Mouse (Mus musculus) liver, embryonic 15.5 days (tissue): ENCODE data around the gene Prdm1. TPM values are rescaled to one million over a fixed set of nuclear protein-coding genes. Genes with fewer than 3 reads are reported as not detected.

Experiments used
- ATAC-seq: fragments of 200-750 bp; cut with Nextera tagmentation; 2 replicates; pipeline ENCODE4 v1.8.0; 2017; ENCODE audit warnings: moderate number of reproducible peaks, mild to moderate bottlenecking, moderate library complexity; ENCODE audit not compliant: insufficient read depth
- H3K27ac ChIP-seq: fragments of 300-500 bp; sonication (generic); replicated peaks from 2 replicates; pipeline ENCODE4 v1.5.1; 2015; ENCODE audit warnings: mild to moderate bottlenecking, inconsistent platforms
- H3K27me3 ChIP-seq: fragments of 300-500 bp; sonication (generic); 2 replicates; pipeline ENCODE4 v1.6.1; 2015; ENCODE audit warnings: mild to moderate bottlenecking, inconsistent platforms
- H3K36me3 ChIP-seq: fragments of 300-500 bp; sonication (generic); replicated peaks from 2 replicates; pipeline ENCODE4 v1.6.1; 2015; ENCODE audit warnings: moderate library complexity, mild to moderate bottlenecking, inconsistent platforms
- H3K4me1 ChIP-seq: fragments of 300-500 bp; sonication (generic); replicated peaks from 2 replicates; pipeline ENCODE4 v1.6.1; 2015; ENCODE audit warnings: inconsistent platforms
- H3K4me2 ChIP-seq: fragments of 300-500 bp; sonication (generic); 2 replicates; pipeline ENCODE4 v1.6.1; 2015; ENCODE audit warnings: moderate library complexity, mild to moderate bottlenecking, inconsistent platforms
- H3K4me3 ChIP-seq: fragments of 300-500 bp; sonication (generic); replicated peaks from 2 replicates; pipeline ENCODE4 v1.5.1; 2015; ENCODE audit warnings: mild to moderate bottlenecking, inconsistent platforms
- H3K9ac ChIP-seq: fragments of 300-500 bp; sonication (generic); 2 replicates; pipeline ENCODE4 v1.6.1; 2015; ENCODE audit warnings: moderate library complexity, mild to moderate bottlenecking, inconsistent platforms
- H3K9me3 ChIP-seq: fragments of 300-500 bp; sonication (generic); replicated peaks from 2 replicates; pipeline ENCODE4 v1.6.1; 2016; ENCODE audit warnings: inconsistent platforms
- WGBS: fragments of 180-500 bp; shearing (Covaris S2); methylation state at CpG from one replicate; pipeline ENCODE4 v1.1.7; 2015; ENCODE audit warnings: mixed read lengths; ENCODE audit not compliant: insufficient replicate concordance; 5-methylcytosine and 5-hydroxymethylcytosine counted together
- polyA plus RNA-seq: library from polyadenylated mRNA; unstranded; fragments of >200 nt; fragmentation: Nextera tagmentation; extraction: Ambion mirVana; gene quantifications from 2 replicates; pipeline ENCODE4 v1.2.1, GENCODE M21; 2015

The Prdm1 gene
- polyA plus RNA-seq: 0.15 and 0.28 TPM in 2 replicates

DNA sequence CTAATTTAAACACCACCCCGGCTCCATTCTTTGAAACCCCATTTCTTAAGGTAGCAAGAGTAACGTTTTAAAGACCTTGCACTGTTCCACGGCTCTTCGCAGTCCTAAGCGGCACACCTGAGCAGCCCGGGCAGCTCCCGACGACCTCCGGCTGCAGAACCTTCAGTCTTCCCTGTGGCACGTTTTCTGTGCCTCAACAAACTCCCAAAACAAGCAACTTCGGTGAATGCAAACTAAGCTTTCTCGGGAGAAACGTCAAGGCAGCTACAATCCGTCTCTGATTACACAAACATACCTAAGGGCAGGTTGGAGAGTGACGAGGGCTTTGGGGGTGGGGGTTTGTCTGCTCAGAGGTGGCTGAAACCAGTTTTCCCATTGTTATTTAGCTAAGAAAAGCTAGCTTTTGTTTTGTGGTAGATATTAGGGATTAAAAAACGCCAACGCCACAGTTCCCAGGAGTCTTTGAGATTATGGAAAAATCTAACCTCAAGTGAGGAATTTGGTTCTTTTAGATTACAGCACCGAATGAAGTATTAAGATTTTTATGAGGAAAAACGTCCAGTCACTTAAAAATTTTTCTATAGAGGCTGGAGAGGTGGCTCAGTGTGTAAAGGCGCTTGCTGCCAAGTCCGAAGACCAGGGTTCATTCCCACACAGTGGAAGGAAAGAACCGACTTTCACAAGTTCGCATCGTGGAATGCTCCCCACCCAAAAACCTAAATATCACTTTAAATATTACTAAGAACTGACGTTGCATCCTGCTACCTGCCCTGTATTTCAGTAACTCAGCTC lies at the start of gene Prdm1:
TSS of gene Prdm1 (minus strand) at position 211 of the 792 bp plus-strand sequence.
- Histone ChIP-seq H3K27me3 (peaks cover 52% of the 10 kb centered on the region), H3K4me1 (peaks cover 29% of the 10 kb centered on the region), H3K36me3 (no peaks in the 10 kb centered on the region), H3K27ac (no peak within 1 kb of the TSS), H3K9ac (peak within 1 kb of the TSS; percentile 51), H3K9me3 (no peaks in the 10 kb centered on the region), H3K4me3 (peak within 1 kb of the TSS; percentile 69), H3K4me2 (peak within 1 kb of the TSS; percentile 94)
- WGBS: 7% methylated on average over 25 of the region's 25 CpGs
- no peak for ATAC-seq

DNA sequence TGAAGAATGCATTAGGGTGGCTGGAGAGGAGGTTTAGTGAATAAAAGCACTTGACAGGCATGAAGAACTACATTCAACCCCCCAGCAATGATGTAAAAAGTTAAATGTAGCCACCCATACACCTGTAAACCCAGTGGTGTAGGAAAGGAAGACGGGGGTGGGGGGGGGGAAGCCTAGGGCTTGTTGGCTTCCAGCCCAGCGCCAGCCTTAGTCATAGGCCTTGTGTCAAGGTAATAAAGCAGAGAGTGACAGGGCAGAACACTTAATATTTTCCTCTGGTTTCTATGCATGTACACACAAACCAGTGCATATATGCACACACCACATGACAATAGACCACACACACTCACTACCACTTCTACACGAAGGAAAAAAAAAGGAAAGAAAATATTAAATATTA lies 37.7 kb upstream of the Prdm1 start:
- no peaks in the 10 kb centered on the region for H3K9me3 ChIP-seq
- H3K4me1 ChIP-seq: no peaks in the 10 kb centered on the region
- H3K4me2 ChIP-seq: no peak overlapping the region
- no peak overlapping the region for H3K27ac ChIP-seq
- no peak overlapping the region for H3K4me3 ChIP-seq
- H3K27me3 ChIP-seq: no peaks in the 10 kb centered on the region
- 66% methylated on average over 3 of the region's 3 CpGs for WGBS
- no peaks in the 10 kb centered on the region for H3K36me3 ChIP-seq
- H3K9ac ChIP-seq: no peak overlapping the region
- ATAC-seq: no peak

DNA sequence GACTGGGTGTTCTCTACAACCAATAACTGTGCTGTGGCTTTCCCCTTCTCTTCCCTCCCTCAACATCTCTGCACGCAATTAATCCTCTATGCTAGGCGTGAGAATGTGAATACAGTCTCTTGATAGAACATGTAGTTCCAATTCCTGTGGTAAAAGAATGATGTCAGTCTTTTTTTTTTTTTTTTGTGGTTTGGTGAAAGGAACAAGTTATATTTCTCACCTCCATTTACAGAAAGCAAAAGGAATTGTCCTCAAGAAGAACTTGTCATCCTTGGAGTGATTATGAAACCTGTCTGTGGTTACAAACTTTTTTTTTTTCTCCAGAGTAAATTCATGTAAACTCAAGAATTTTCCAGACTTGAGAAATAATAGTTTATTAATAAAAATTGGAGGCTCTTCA lies 36.8 kb upstream of the Prdm1 start:
- Histone ChIP-seq H3K4me1 (no peaks in the 10 kb centered on the region), H3K27me3 (no peaks in the 10 kb centered on the region), H3K9me3 (no peaks in the 10 kb centered on the region), H3K4me2 (no peak overlapping the region), H3K27ac (no peak overlapping the region), H3K9ac (no peak overlapping the region), H3K4me3 (no peak overlapping the region), H3K36me3 (no peaks in the 10 kb centered on the region)
- 54% methylated on average over 2 of the region's 2 CpGs for WGBS
- no peak for ATAC-seq

DNA sequence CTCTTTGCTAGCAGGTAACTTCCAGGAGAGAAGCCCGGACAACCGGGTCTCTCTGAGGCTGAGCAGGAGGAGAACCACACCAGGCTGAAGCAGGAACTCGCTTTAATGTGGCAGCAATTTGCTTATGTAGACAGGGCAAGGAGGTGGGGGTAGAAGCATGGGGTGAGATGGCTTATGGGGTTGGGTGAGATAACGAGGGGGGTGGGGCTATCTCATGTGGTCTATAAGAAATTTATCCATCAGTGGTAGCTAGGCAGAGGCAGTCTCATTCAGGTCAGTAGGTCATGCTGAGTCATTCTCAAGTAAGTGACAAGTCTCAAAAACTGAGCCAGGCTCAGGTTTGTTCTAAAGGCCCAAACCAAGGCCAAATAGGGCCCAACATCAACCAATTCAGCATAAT lies 28.5 kb upstream of the Prdm1 start:
- WGBS: 67% methylated on average over 4 of the region's 4 CpGs
- no peak overlapping the region for H3K4me2 ChIP-seq
- no peaks in the 10 kb centered on the region for H3K36me3 ChIP-seq
- H3K4me1 ChIP-seq: peaks cover 6% of the 10 kb centered on the region
- peak; percentile 88 for ATAC-seq
- H3K9ac ChIP-seq: no peak overlapping the region
- H3K9me3 ChIP-seq: no peaks in the 10 kb centered on the region
- H3K4me3 ChIP-seq: no peak overlapping the region
- H3K27ac ChIP-seq: no peak overlapping the region
- H3K27me3 ChIP-seq: no peaks in the 10 kb centered on the region

DNA sequence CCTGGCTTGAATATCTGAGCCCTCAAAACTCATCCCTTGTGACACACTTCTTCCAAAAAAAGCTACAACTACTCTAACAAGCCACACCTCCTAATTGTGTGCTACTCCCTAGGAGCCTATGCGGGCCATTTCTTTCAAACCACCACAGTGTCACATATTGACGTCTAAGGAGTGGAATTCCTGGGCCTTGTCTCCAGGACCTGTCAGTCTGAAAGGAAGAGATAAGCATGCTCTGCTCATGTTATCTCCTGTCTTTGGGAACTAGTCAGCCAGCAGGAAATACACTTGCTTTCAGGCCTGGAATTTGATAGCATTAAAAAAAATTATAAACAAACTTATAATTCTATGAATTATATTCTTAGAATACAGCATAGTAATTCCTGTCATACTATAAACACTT lies 27.0 kb upstream of the Prdm1 start:
- no peak overlapping the region for H3K27ac ChIP-seq
- WGBS: 13% methylated on average over 2 of the region's 2 CpGs
- peak; percentile 64; the same call in 1 of the 2 replicates for ATAC-seq
- H3K36me3 ChIP-seq: no peaks in the 10 kb centered on the region
- H3K9me3 ChIP-seq: no peaks in the 10 kb centered on the region
- H3K9ac ChIP-seq: no peak overlapping the region
- H3K4me1 ChIP-seq: peaks cover 6% of the 10 kb centered on the region
- H3K4me3 ChIP-seq: no peak overlapping the region
- H3K27me3 ChIP-seq: no peaks in the 10 kb centered on the region
- H3K4me2 ChIP-seq: no peak overlapping the region; the same call in 1 of the 2 replicates

DNA sequence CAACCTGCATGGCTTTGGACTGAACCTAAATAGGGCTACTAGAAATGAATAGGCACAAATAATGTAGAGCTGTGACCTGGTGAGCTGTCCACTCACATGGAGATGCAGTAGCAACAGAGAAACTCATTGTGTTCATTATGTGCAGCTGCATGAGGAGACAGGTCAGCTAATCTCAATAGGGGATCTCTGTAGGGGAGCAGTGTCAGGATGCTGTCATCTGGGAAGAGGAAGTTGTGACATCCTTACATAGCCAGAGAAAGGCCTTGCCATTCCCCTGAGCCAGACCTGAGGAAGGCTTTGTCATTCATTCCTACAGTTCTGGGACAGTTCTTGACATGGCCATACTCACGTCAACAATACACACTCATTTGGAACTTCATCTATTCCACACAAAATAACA lies 25.3 kb upstream of the Prdm1 start:
- Histone ChIP-seq H3K9me3 (no peaks in the 10 kb centered on the region), H3K4me3 (no peak overlapping the region), H3K36me3 (no peaks in the 10 kb centered on the region), H3K9ac (no peak overlapping the region), H3K27ac (no peak overlapping the region), H3K4me1 (peaks cover 6% of the 10 kb centered on the region), H3K27me3 (no peaks in the 10 kb centered on the region), H3K4me2 (no peak overlapping the region)
- 67% methylated on average over 1 of the region's 1 CpGs for WGBS
- no peak for ATAC-seq

DNA sequence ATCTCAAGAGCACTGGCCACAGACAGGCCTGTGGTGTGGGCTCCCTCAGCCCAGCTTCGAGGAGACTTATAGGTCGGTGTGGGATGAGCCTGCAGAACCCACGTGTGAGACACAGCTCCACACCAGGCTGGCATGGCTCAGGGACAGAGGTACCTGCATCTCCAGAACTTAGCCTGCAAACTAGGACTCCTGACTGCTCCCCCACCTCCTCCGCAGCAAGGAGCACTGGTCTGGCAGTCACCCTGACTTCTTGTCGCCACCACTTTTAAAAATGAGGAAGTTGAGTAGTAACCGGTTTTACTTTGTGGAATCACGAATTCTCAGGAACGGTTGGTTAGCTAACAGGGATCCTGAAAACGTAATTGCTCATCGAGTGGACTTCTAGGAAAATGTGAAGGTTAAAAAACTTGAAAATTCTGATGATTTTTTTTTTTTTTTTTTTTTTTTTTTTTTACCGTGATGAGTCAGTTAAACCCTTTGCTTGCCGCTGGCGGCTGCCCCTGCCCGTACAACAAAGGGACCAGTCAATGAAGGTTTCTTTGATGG lies 10.8 kb upstream of the Prdm1 start:
- H3K4me2 ChIP-seq: peak overlapping the region; percentile 52
- H3K9ac ChIP-seq: no peak overlapping the region
- 0 out of 2 replicates have a peak, but pooled peaks cover 3% of the 10 kb centered on the region for H3K4me1 ChIP-seq

DNA sequence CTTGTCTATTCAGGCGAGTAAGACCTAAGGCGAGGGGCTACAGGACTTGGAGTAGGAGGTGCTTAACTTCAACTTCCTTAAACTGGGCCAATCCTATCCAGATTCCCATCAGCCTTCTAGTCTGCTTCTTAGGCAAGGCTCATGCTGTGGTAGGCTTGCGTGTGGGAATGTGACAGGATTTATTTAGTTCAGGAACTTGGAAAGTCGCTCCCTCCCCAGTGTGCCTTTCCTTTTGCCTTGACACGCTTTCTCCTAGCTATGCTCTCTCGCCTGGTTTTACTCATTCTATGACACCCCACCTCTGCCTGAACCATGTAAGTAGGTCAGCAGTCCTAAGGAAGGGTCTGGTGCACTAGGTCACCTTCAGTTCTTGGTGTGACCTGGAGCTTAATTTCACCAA lies 9.8 kb upstream of the Prdm1 start:
- no peaks in the 10 kb centered on the region for H3K36me3 ChIP-seq
- H3K27ac ChIP-seq: no peak overlapping the region
- WGBS: 67% methylated on average over 6 of the region's 6 CpGs
- no peaks in the 10 kb centered on the region for H3K9me3 ChIP-seq
- no peak overlapping the region for H3K4me2 ChIP-seq
- no peak overlapping the region for H3K9ac ChIP-seq
- no peaks in the 10 kb centered on the region for H3K27me3 ChIP-seq
- H3K4me1 ChIP-seq: 0 out of 2 replicates have a peak, but pooled peaks cover 3% of the 10 kb centered on the region
- ATAC-seq: no peak
- no peak overlapping the region for H3K4me3 ChIP-seq

More for the DNA sequence above, 10.8 kb upstream of the Prdm1 start:
- 4% methylated on average over 14 of the region's 14 CpGs for WGBS
- Histone ChIP-seq H3K27me3 (no peaks in the 10 kb centered on the region), H3K4me3 (peak overlapping the region; percentile 7; the same call in 1 of the 2 replicates), H3K9me3 (no peaks in the 10 kb centered on the region), H3K27ac (no peak overlapping the region), H3K36me3 (no peaks in the 10 kb centered on the region)
- ATAC-seq: 0 out of 2 replicates have a peak, but pooled peaks have one; percentile 37

DNA sequence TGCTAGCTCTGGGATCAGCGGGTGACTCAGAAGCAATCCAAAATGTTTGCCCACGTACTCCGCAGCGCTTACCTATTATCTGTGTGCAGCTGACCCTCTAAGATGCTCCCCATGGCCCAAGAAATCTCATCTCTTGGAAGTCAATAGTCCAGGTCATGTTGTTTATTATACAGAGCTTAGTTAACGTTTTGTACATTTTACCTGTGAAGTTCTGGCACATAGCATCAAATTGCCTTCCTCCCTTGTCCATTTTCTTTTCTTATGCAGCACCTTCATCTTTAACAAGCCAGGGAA lies 1.7 kb upstream of the Prdm1 start:
- Histone ChIP-seq H3K36me3 (no peaks in the 10 kb centered on the region), H3K9me3 (no peaks in the 10 kb centered on the region), H3K4me3 (peak overlapping the region; percentile 69), H3K4me1 (peaks cover 29% of the 10 kb centered on the region), H3K4me2 (peak overlapping the region; percentile 94), H3K9ac (peak overlapping the region; percentile 49), H3K27me3 (peaks cover 42% of the 10 kb centered on the region), H3K27ac (0 out of 2 replicates have a peak overlapping the region, but pooled peaks have one; percentile 16)
- WGBS: 10% methylated on average over 5 of the region's 5 CpGs
- no peak for ATAC-seq

DNA sequence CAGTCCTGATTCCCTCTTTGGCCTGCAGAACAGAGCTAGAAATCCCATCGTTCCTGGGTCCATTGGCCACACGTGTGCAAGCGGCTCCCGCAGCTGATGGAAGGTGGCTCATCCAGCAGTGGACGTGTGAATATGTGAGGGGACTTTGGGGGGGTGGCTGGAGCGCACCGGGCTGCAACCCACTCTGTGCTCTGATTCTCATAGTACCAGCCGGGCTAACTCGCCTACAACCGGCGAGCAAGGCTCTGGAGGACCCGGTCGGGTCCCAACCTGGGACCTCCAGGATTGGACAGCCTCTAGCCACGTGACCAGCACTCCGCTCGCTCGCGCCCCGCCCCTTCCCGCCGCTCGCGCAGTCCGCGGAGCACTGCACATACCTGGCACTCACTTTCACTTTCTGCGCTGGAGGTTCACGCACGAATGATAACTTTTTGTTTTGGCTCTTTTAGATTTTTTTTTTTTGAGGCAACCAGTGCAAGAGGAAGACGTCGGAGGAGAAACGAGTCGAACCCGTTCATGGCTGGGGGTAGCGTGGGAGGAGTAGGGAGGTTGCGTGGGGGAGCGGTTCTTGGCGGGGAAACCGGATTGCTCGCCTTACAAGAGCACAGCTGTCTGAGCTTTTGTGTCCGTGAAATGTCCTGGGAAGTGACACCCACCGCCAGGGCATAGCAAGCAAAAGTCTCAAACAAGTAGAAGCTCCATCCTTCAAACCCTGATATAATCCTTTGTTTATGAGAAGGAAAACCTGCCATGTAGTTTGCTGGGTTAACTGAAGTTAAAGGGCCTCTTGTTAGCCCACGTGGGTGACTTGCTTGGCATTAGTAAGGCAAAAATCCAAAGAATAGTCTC lies 1.1 kb upstream of the Prdm1 start:
- no peaks in the 10 kb centered on the region for H3K36me3 ChIP-seq
- peak overlapping the region; percentile 51 for H3K9ac ChIP-seq
- peaks cover 47% of the 10 kb centered on the region for H3K27me3 ChIP-seq
- peak overlapping the region; percentile 94 for H3K4me2 ChIP-seq
- peak; percentile 98 for ATAC-seq
- H3K9me3 ChIP-seq: no peaks in the 10 kb centered on the region
- peak overlapping the region; percentile 69 for H3K4me3 ChIP-seq
- peak overlapping the region; percentile 16; the same call in 1 of the 2 replicates for H3K27ac ChIP-seq
- peaks cover 29% of the 10 kb centered on the region for H3K4me1 ChIP-seq
- whole genome bisulfite sequencing: under 1% methylated on average over 42 of the region's 42 CpGs

DNA sequence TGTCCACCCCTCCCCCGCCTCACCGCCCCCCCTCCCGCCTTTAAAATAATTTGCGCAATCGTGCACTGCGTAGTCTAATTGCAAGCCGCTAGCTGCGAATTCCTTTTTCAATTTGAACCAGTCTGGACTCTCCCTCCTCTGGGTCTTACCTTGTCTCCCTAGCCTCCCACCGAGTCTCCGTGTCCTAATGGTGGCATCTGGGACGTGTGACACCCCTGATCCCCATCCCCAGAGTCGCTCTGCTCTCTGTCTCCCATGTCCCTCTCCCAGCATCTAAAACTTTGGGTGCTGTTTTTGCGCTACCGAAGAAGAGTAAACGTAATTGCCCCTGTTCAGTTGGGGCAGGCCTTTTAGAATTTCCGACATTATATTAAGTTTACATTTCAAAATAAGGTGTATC lies 650 bp downstream of the Prdm1 start:
- Histone ChIP-seq H3K9ac (no peak overlapping the region), H3K4me1 (peaks cover 29% of the 10 kb centered on the region), H3K4me3 (peak overlapping the region; percentile 39), H3K4me2 (peak overlapping the region; percentile 94), H3K9me3 (no peaks in the 10 kb centered on the region), H3K36me3 (no peaks in the 10 kb centered on the region), H3K27me3 (peaks cover 52% of the 10 kb centered on the region), H3K27ac (no peak overlapping the region)
- no peak for ATAC-seq
- WGBS: under 1% methylated on average over 16 of the region's 16 CpGs
